Mouse (Mus musculus) liver, postnatal 0 days (tissue): Measurements from ENCODE around the gene Ctu2.

Experiments
- CTCF ChIP-seq: sonication (generic); IDR thresholded peaks from 2 replicates; pipeline ENCODE4 v1.5.1; 2016; ENCODE audit warnings: antibody characterized with exemption, low read depth
- EP300 ChIP-seq: IDR thresholded peaks from 2 replicates; pipeline ENCODE4 v1.6.1; 2016; ENCODE audit warnings: antibody characterized with exemption, low read depth, mild to moderate bottlenecking

GRCm38 (mm10) chr8:122436146-122436545, 39.8 kb upstream of the Ctu2 start:
- TF ChIP-seq CTCF (no peak), EP300 (no peak)
